Mouse (Mus musculus) liver, embryonic 13.5 days (tissue): ENCODE results near the gene Gm2012. TPM values are rescaled to one million over a fixed set of nuclear protein-coding genes. Genes with fewer than 3 reads are reported as not detected.
"Not testable (repeated sequence)": the region's sequence is repeated elsewhere in the genome, so short reads cannot be mapped to it uniquely, and the experiment has no call there.

ENCODE experiments used
- ATAC-seq: fragments of 200-750 bp; cut with Nextera tagmentation; 2 replicates; pipeline ENCODE4 v1.8.0; 2017; ENCODE audit warnings: low read depth, mild to moderate bottlenecking, moderate number of reproducible peaks, moderate library complexity
- DNase-seq: peaks from one replicate; pipeline ENCODE4 v3.0.0; 2022
- H3K27ac ChIP-seq: fragments of 300-500 bp; sonication (generic); 2 replicates; pipeline ENCODE4 v1.5.1; 2015; ENCODE audit warnings: moderate library complexity, mild to moderate bottlenecking, inconsistent platforms
- H3K27me3 ChIP-seq: fragments of 300-500 bp; sonication (generic); 2 replicates; pipeline ENCODE4 v1.6.1; 2015; ENCODE audit warnings: mild to moderate bottlenecking, inconsistent platforms
- H3K36me3 ChIP-seq: fragments of 300-500 bp; sonication (generic); 2 replicates; pipeline ENCODE4 v1.6.1; 2015; ENCODE audit warnings: mild to moderate bottlenecking, inconsistent platforms
- H3K4me1 ChIP-seq: fragments of 300-500 bp; sonication (generic); replicated peaks from 2 replicates; pipeline ENCODE4 v1.6.1; 2015; ENCODE audit warnings: inconsistent platforms
- H3K4me2 ChIP-seq: fragments of 300-500 bp; sonication (generic); 2 replicates; pipeline ENCODE4 v1.6.1; 2015; ENCODE audit warnings: inconsistent platforms, mild to moderate bottlenecking, moderate library complexity
- H3K4me3 ChIP-seq: fragments of 300-500 bp; sonication (generic); replicated peaks from 2 replicates; pipeline ENCODE4 v1.5.1; 2015; ENCODE audit warnings: mild to moderate bottlenecking, inconsistent platforms
- H3K9ac ChIP-seq: fragments of 300-500 bp; sonication (generic); 2 replicates; pipeline ENCODE4 v1.6.1; 2015; ENCODE audit warnings: mild to moderate bottlenecking, inconsistent platforms
- H3K9me3 ChIP-seq: fragments of 300-500 bp; sonication (generic); replicated peaks from 2 replicates; pipeline ENCODE4 v1.6.1; 2016; ENCODE audit warnings: inconsistent platforms
- WGBS: fragments of 180-500 bp; shearing (Covaris S2); methylation state at CpG from one replicate; pipeline ENCODE4 v1.1.7; 2015; ENCODE audit not compliant: insufficient replicate concordance; 5-methylcytosine and 5-hydroxymethylcytosine counted together
- microRNA-seq: library from miRNA; unstranded; fragments of <30 nt; microRNA quantifications from one replicate; pipeline ENCODE4, GENCODE M21; 2016
- polyA plus RNA-seq: library from polyadenylated mRNA; unstranded; fragments of >200 nt; fragmentation: Nextera tagmentation; extraction: Ambion mirVana; gene quantifications from 2 replicates; pipeline ENCODE4 v1.2.1, GENCODE M21; 2015

Gm2012 gene
- not detected in 2 replicates for polyA plus RNA-seq

- H3K4me2 ChIP-seq, H3K4me1 ChIP-seq, H3K27me3 ChIP-seq, H3K36me3 ChIP-seq, H3K27ac ChIP-seq, H3K9me3 ChIP-seq, DNase-seq, H3K4me3 ChIP-seq, H3K9ac ChIP-seq, ATAC-seq: not testable (repeated sequence)
- 100% methylated on average over 1 of the region's 5 CpGs for WGBS
These were observed at the start of gene Gm2012 for GRCm38 (mm10) chrX:26231255-26231654. TSS of gene Gm2012 (minus strand) at chrX:26231355.

GRCm38 (mm10) chrX:26159146-26159545, 72.0 kb downstream of the Gm2012 start:
- not testable (repeated sequence) for DNase-seq, H3K27ac ChIP-seq
- WGBS = 61% methylated on average over 12 of the region's 12 CpGs

More at GRCm38 (mm10) chrX:26159146-26159545, 72.0 kb downstream of the Gm2012 start:
- H3K27me3 ChIP-seq, H3K4me2 ChIP-seq, H3K9me3 ChIP-seq, H3K4me1 ChIP-seq, H3K36me3 ChIP-seq, H3K4me3 ChIP-seq, H3K9ac ChIP-seq, ATAC-seq: not testable (repeated sequence)

Small RNAs within 50 kb of the gene (microRNA-seq; reads per million reads assigned to microRNA genes)
- not detected for gene Gm26302

Other genes starting within 250 kb of the Gm2012 start
- gene Gm5168, start 180.3 kb downstream of the Gm2012 start, polyA plus RNA-seq = not detected in 2 replicates
- not detected in 2 replicates for gene Gm2030, start 78.7 kb upstream of the Gm2012 start, polyA plus RNA-seq